Mouse (Mus musculus): ENCODE results near the gene 1110051M20Rik. TPM values are rescaled to one million over a fixed set of nuclear protein-coding genes. Genes with fewer than 3 reads are reported as not detected.

The 1110051M20Rik gene
- total RNA-seq, 2 experiments from 2014 or later = 110 to 122 TPM

GRCm38 (mm10) chr2:91264711-91265681 is 179.5 kb downstream of the 1110051M20Rik start, which contains the start of gene Arfgap2:
Arfgap2 (plus strand) TSS chr2:91264974.
- Histone ChIP-seq H3K27ac (peak within 1 kb of the TSS; percentile 97), H3K4me3 (peak within 1 kb of the TSS; percentile 62)
- no peak for TF ChIP-seq CTCF (conservative IDR thresholded peaks at IDR 0.05)
- peak; percentile 97 to 98 for DNase-seq (ENCODE audit: low spot score in 2 of 2)

DNA sequence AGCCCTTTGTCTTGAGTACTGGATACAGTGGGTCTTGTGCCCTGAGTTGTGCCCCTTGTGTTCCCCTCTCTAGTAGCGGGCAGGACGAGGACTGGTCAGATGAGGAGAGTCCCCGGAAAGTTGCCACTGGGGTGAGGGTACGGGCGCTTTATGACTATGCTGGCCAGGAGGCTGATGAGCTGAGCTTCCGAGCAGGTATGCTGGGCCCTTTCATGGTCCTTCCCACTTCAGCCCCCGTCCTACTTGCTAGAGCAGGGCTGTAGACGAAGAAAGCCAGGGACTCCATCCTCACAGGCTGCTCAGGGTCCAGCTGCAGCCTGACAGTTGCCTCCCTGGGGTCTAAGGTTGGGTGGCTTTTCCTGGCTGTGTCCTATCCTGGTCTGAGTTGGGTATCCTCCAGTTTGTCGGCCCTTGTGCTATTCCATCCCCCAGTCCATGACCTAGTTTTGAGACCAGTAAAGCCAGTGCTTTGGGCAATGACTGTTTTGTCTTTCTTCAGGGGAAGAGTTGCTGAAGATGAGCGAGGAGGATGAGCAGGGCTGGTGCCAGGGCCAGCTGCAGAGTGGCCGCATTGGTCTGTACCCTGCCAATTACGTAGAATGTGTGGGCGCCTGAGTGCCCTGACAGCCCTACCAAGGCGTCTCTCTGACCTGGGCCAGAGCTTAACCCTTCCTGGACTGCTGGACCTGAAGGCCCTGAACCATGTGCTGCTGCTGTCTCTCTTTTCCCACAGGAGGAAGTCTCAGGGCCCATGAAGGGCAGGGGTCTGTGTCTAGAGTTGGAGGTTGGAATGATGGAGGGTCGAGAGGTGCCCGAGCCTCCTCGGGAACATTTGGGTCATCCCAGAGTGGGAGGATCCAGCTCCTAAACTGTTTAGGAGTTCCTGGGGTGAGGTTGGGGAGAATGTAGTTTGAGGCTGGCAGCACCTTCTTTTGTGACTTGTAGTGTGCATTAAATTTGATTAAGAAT is 180.5 kb downstream of the 1110051M20Rik start:
- Histone ChIP-seq H3K4me3 (peak overlapping the region; percentile 62), H3K27ac (peak overlapping the region; percentile 97)
- DNase-seq (ENCODE audit: low spot score in 2 of 2) = no peak
- no peak for TF ChIP-seq CTCF (conservative IDR thresholded peaks at IDR 0.05)

DNA sequence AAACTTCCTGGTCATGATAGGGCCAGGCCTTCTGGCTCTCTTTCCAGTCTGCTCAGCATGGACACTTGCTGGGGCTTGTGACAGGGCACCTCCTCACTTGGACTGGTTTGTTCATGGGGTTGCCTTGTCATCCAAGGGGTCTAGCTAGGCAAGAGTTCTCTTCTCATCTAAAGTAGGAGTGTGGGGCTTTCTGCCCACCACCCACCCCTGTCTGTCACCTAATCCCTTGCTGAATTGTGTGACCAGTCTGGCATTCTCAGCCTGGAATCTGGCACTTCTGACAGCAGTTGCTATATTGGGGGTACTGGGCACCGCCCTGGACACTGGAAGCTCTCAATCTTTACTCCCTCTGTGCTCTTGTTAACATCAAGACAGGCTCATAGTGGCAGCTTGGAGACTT is 185.0 kb downstream of the 1110051M20Rik start:
- no peak for DNase-seq (ENCODE audit: low spot score in 2 of 2)
- H3K4me3 ChIP-seq = no peak overlapping the region
- no peak overlapping the region for H3K27ac ChIP-seq
- TF ChIP-seq CTCF (conservative IDR thresholded peaks at IDR 0.05) = no peak

DNA sequence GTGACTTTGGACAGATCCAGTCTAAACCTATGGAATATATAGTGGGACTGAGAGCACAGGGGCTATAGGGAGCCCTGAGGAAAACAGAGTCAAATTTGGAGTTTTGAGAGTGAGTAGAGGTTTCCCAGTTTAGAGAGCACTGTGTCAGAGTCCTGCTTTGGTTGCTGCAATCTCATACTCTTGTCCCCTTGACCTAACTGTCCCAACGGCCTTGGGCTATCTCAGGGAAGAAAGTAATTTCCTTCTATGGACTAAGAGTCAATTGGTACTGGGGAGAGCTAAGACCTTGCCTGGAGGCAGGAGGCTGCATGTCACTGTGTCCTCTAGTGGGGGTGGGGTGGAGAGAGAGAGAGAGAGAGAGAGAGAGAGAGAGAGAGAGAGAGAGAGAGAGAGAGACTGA is 185.7 kb downstream of the 1110051M20Rik start:
- TF ChIP-seq CTCF (conservative IDR thresholded peaks at IDR 0.05) = no peak
- Histone ChIP-seq H3K4me3 (no peak overlapping the region), H3K27ac (peak overlapping the region; percentile 89)
- no peak for DNase-seq (ENCODE audit: low spot score in 2 of 2)

GRCm38 (mm10) chr2:91258054-91258453 is 186.4 kb downstream of the 1110051M20Rik start:
- H3K27ac ChIP-seq = peak overlapping the region; percentile 89
- H3K4me3 ChIP-seq = peak overlapping the region; percentile 74
- peak; percentile 47 to 71 for DNase-seq (ENCODE audit: low spot score in 2 of 2)
- TF ChIP-seq CTCF (conservative IDR thresholded peaks at IDR 0.05) = no peak

- TF ChIP-seq CTCF (conservative IDR thresholded peaks at IDR 0.05) = no peak
- DNase-seq (ENCODE audit: low spot score in 2 of 2) = no peak
- peak overlapping the region; percentile 74 for H3K4me3 ChIP-seq
- H3K27ac ChIP-seq = peak overlapping the region; percentile 89
Measured at GRCm38 (mm10) chr2:91257126-91257980, 187.2 kb downstream of the 1110051M20Rik start.

DNA sequence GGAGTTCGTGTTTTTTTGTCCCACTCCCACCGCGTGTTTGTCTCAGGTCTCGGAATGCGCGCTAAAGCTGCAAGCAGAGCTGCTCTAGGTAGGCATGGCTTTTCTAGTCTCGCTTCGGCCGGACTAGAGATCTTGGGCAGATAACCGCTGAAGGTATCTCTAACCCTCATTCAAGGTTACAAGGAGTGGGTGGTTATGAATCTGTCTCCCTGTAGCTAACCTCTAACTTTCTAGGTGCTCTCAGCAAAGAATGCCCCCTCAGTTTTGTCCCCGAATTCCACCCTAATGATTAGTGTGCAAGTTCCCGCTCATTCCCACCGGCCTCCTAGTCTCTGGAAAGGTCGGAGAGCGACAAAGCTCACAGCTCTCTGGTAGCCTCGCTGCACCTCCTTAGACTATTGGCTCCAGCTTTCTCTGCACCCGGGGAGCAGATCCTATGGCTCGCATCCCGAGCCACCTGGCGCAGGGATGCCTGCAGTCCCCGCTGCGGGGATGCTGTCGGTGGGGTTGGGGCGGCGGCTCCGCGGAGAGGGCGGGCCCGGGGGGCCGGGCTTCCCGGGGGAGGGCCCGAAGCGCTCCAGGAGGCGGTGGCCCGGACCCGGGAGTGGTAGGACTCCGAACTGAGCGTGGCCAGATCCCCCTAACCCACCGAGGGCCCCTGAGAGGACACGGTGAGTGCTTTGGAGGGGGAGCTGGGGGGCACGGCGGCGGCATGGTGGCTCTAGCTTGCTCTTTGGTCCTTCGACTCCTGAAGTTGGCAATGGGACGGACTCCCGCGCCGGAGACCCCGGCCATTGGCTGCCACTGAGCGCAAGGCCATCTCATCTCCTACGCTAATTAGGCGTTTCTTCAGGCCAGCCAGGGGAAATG is 188.0 kb downstream of the 1110051M20Rik start:
- no peak for DNase-seq (ENCODE audit: low spot score in 2 of 2)
- no peak for TF ChIP-seq CTCF (conservative IDR thresholded peaks at IDR 0.05)
- H3K27ac ChIP-seq = peak overlapping the region; percentile 89
- peak overlapping the region; percentile 74 for H3K4me3 ChIP-seq

DNA sequence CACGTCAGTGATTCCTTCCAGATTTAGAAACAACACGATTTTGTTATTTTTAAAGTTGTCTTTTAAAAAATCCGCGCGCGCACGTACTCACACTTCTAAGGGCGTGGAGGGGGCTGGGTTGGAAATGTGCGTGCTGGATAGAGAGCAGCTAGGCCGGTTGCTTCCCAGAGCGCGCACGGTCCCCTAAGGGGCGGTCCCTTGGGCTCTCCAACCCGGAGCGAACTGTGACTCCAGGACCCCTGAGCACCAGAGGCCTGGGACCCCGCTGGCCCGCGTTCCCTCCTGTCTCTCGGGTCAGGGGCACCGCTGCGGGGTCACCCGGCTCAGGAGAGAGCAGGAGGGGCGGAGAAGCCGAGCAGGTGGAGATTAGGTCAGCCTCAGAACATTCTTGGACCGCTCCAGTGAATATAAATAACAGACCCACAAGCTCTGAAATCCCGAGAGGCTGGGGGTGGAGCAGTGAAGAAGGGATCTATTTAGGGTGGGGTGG is 188.8 kb downstream of the 1110051M20Rik start, which contains the start of gene Pacsin3:
Pacsin3 (plus strand) TSS at position 294 of the 490 bp plus-strand sequence.
- H3K4me3 ChIP-seq = peak within 1 kb of the TSS; percentile 74
- no peak for TF ChIP-seq CTCF (conservative IDR thresholded peaks at IDR 0.05)
- no peak for DNase-seq (ENCODE audit: low spot score in 2 of 2)
- peak within 1 kb of the TSS; percentile 89 for H3K27ac ChIP-seq

DNA sequence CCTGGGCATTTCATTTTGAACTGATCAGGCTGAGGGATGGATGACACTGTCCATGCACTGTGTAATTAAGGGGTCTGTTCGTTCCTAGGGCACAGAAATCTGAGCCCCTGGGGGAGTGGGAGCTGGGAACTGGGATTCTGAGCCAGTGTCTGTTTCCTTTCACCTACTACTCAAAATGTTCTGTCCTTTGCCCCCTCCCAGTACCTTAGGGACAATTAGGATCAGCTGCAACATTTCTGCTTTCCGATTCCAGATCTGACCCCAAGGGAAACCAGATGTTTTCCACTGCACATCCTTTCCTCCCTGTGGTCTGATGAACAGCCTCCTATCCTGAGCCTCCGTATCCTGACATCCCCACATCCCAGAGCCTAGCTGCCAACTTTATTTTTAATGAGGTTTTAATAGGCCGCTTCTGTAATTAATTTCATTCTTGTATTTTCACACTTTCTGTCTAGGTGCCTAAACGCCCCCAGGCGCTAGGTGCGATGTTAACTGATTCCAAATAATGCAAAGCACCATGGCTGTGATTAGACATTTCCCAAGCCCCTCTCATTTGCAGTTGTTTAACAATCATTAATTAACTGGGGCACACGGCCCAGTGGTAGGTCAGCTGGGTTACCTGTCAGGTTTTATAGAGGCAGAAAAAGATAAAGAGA is 189.7 kb downstream of the 1110051M20Rik start:
- H3K27ac ChIP-seq = no peak overlapping the region
- TF ChIP-seq CTCF (conservative IDR thresholded peaks at IDR 0.05) = no peak
- no peak for DNase-seq (ENCODE audit: low spot score in 2 of 2)
- H3K4me3 ChIP-seq = no peak overlapping the region

- no peak overlapping the region for H3K27ac ChIP-seq
- DNase-seq (ENCODE audit: low spot score in 2 of 2) = no peak
- H3K4me3 ChIP-seq = no peak overlapping the region
- no peak for TF ChIP-seq CTCF (conservative IDR thresholded peaks at IDR 0.05)
Measured at GRCm38 (mm10) chr2:91252512-91252911, 192.0 kb downstream of the 1110051M20Rik start.
